Mouse (Mus musculus) inflammation-experienced regulatory T-cells, adult 6 months (primary cell): ENCODE measurements around the gene Fam221b. TPM values are rescaled to one million over a fixed set of nuclear protein-coding genes. Genes with fewer than 3 reads are reported as not detected.
A peak's percentile ranks its signal among the peaks of the same experiment; 100 is the strongest.

Experiments used
- ATAC-seq: one replicate; pipeline ENCODE4 v1.8.0; 2017
- polyA plus RNA-seq, 3 experiments: library from polyadenylated mRNA; unstranded; fragments of 100-300 nt; shearing (Covaris generic); gene quantifications; one replicate each; pipeline ENCODE4 v1.2.1; 2017

The Fam221b gene
- polyA plus RNA-seq, result 1 to 10 TPM; 2.8 to 3.7 (median 3.4) TPM

- peak; percentile 99 for ATAC-seq
Measured at GRCm38 (mm10) chr4:43668782-43669427, at the start of gene Fam221b, which contains the start of gene Tmem8b. TSS of gene Fam221b (minus strand) at chr4:43669145. TSS of gene Tmem8b (plus strand) at chr4:43668971.

GRCm38 (mm10) chr4:43713652-43714219, 44.8 kb upstream of the Fam221b start:
- ATAC-seq, result no peak

GRCm38 (mm10) chr4:43711821-43712220, 42.9 kb upstream of the Fam221b start:
- peak; percentile 38 for ATAC-seq

- no peak for ATAC-seq
Measured at GRCm38 (mm10) chr4:43709869-43710268, 40.9 kb upstream of the Fam221b start, which contains the start of gene Olfr71. TSS of gene Olfr71 (minus strand) at chr4:43710255.

- no peak for ATAC-seq
Measured at GRCm38 (mm10) chr4:43705991-43706390, 37.0 kb upstream of the Fam221b start.

GRCm38 (mm10) chr4:43703851-43704250, 34.9 kb upstream of the Fam221b start:
- no peak for ATAC-seq

- no peak for ATAC-seq
Measured at GRCm38 (mm10) chr4:43703439-43703838, 34.5 kb upstream of the Fam221b start.

- ATAC-seq, result no peak
Measured at GRCm38 (mm10) chr4:43700707-43701106, 31.8 kb upstream of the Fam221b start, which contains the start of gene Olfr70. TSS of gene Olfr70 (minus strand) at chr4:43700807.

- ATAC-seq, result no peak
Measured at GRCm38 (mm10) chr4:43696561-43696960, 27.6 kb upstream of the Fam221b start.

- ATAC-seq, result no peak
Measured at GRCm38 (mm10) chr4:43695249-43695671, 26.3 kb upstream of the Fam221b start.

- ATAC-seq, result no peak
Measured at GRCm38 (mm10) chr4:43694439-43695248, 25.7 kb upstream of the Fam221b start.

GRCm38 (mm10) chr4:43693806-43694241, 24.9 kb upstream of the Fam221b start:
- ATAC-seq, result no peak

GRCm38 (mm10) chr4:43691026-43691425, 22.1 kb upstream of the Fam221b start:
- ATAC-seq, result no peak

- no peak for ATAC-seq
Measured at GRCm38 (mm10) chr4:43690021-43690420, 21.1 kb upstream of the Fam221b start.

- ATAC-seq, result no peak
Measured at GRCm38 (mm10) chr4:43679416-43680043, 10.6 kb upstream of the Fam221b start.

GRCm38 (mm10) chr4:43678541-43678940, 9.6 kb upstream of the Fam221b start:
- ATAC-seq, result no peak

- no peak for ATAC-seq
Measured at GRCm38 (mm10) chr4:43675608-43676007, 6.7 kb upstream of the Fam221b start.

GRCm38 (mm10) chr4:43674974-43675373, 6.0 kb upstream of the Fam221b start:
- no peak for ATAC-seq

GRCm38 (mm10) chr4:43673703-43674102, 4.8 kb upstream of the Fam221b start:
- no peak for ATAC-seq

GRCm38 (mm10) chr4:43672070-43672469, 3.1 kb upstream of the Fam221b start:
- no peak for ATAC-seq

GRCm38 (mm10) chr4:43669428-43669794, 466 bp upstream of the Fam221b start:
- ATAC-seq, result no peak

GRCm38 (mm10) chr4:43666412-43666811, 2.5 kb downstream of the Fam221b start:
- ATAC-seq, result no peak

GRCm38 (mm10) chr4:43657146-43657545, 11.8 kb downstream of the Fam221b start:
- ATAC-seq, result no peak
